Mouse (Mus musculus) myocyte (in vitro differentiated cells): ENCODE data around the gene Vhl. TPM values are rescaled to one million over a fixed set of nuclear protein-coding genes. Genes with fewer than 3 reads are reported as not detected.
A peak's percentile ranks its signal among the peaks of the same experiment; 100 is the strongest.

ENCODE experiments used
- H3K27me3 ChIP-seq: one replicate; pipeline ENCODE4 v1.6.1; 2011; ENCODE audit not compliant: control insufficient read depth, insufficient read depth, insufficient read length
- H3K36me3 ChIP-seq: one replicate; pipeline ENCODE4 v1.6.1; 2011; ENCODE audit not compliant: control insufficient read depth, insufficient read depth
- H3K4me2 ChIP-seq: one replicate; pipeline ENCODE4 v1.6.1; 2011; ENCODE audit warnings: low read depth, control low read depth
- H3K4me3 ChIP-seq: one replicate; pipeline ENCODE4 v1.5.1; 2011; ENCODE audit warnings: mild to moderate bottlenecking, control low read depth, moderate library complexity
- H3K79me2 ChIP-seq: one replicate; pipeline ENCODE4 v1.6.1; 2011; ENCODE audit not compliant: control insufficient read depth, insufficient read depth
- H3ac ChIP-seq: one replicate; pipeline ENCODE4 v1.6.1; 2011; ENCODE audit not compliant: control insufficient read depth, insufficient read length
- CEBPB ChIP-seq: IDR thresholded peaks from 2 replicates; pipeline ENCODE4 v1.6.1; 2011; ENCODE audit warnings: mild to moderate bottlenecking, moderate library complexity; ENCODE audit not compliant: poor library complexity, insufficient read depth, severe bottlenecking
- E2F4 ChIP-seq: IDR thresholded peaks from one replicate; pipeline ENCODE4 v1.6.1; 2011; ENCODE audit warnings: mild to moderate bottlenecking, control low read depth, moderate library complexity; ENCODE audit not compliant: insufficient read depth
- MAX ChIP-seq: IDR thresholded peaks from one replicate; pipeline ENCODE4 v1.6.1; 2011; ENCODE audit warnings: low read depth, mild to moderate bottlenecking, control low read depth
- MYOD1 ChIP-seq, 3 experiments: IDR thresholded peaks; one replicate each; pipeline ENCODE4 v1.6.1; 2011; ENCODE audit warnings: control low read depth in 2 of 3, low read depth in 2 of 3, mild to moderate bottlenecking in 2 of 3, moderate library complexity in 1 of 3; ENCODE audit not compliant: insufficient read length in 2 of 3, control insufficient read depth in 1 of 3
- MYOG ChIP-seq, 3 experiments: IDR thresholded peaks; one replicate each; pipeline ENCODE4 v1.6.1; 2011; ENCODE audit warnings: control low read depth in 2 of 3, low read depth in 2 of 3, mild to moderate bottlenecking in 2 of 3; ENCODE audit not compliant: insufficient read length in 2 of 3, control insufficient read depth in 1 of 3, insufficient read depth in 1 of 3
- POLR2A ChIP-seq: IDR thresholded peaks from one replicate; pipeline ENCODE4 v1.6.1; 2011; ENCODE audit warnings: low read depth, mild to moderate bottlenecking, control low read depth, moderate library complexity; ENCODE audit not compliant: insufficient read length
- POLR2AphosphoS2 ChIP-seq: IDR thresholded peaks from one replicate; pipeline ENCODE4 v1.6.1; 2011; ENCODE audit warnings: low read depth, control low read depth; ENCODE audit not compliant: insufficient read length
- REST ChIP-seq: IDR thresholded peaks from one replicate; pipeline ENCODE4 v1.6.1; 2011; ENCODE audit warnings: mild to moderate bottlenecking, control low read depth, moderate library complexity; ENCODE audit not compliant: insufficient read depth, insufficient read length
- SRF ChIP-seq: IDR thresholded peaks from one replicate; pipeline ENCODE4 v1.6.1; 2011; ENCODE audit warnings: low read depth; ENCODE audit not compliant: control insufficient read depth, insufficient read length
- TCF12 ChIP-seq: IDR thresholded peaks from one replicate; pipeline ENCODE4 v1.6.1; 2011; ENCODE audit warnings: mild to moderate bottlenecking, control low read depth; ENCODE audit not compliant: poor library complexity, insufficient read depth, severe bottlenecking
- TCF3 ChIP-seq: IDR thresholded peaks from one replicate; pipeline ENCODE4 v1.6.1; 2011; ENCODE audit warnings: low read depth, control low read depth; ENCODE audit not compliant: insufficient read length
- USF1 ChIP-seq: IDR thresholded peaks from one replicate; pipeline ENCODE4 v1.6.1; 2011; ENCODE audit warnings: low read depth, mild to moderate bottlenecking, control low read depth, moderate library complexity
- polyA plus RNA-seq: library from polyadenylated mRNA; unstranded; fragments of >200 nt; fragmentation: generic; extraction: Trizol; gene quantifications from one replicate; pipeline ENCODE4 v1.2.1, GENCODE M21; 2012; ENCODE audit warnings: missing spikeins

Gene Vhl
- polyA plus RNA-seq, 1 experiment, result 20.6 TPM

GRCm38 (mm10) chr6:113679993-113680566 is 56.3 kb downstream of the Vhl start:
- Histone ChIP-seq H3ac (no peak overlapping the region), H3K36me3 (no peaks in the 10 kb centered on the region), H3K27me3 (no peaks in the 10 kb centered on the region), H3K4me2 (no peak overlapping the region), H3K79me2 (no peaks in the 10 kb centered on the region), H3K4me3 (no peak overlapping the region)
- TF ChIP-seq REST (no peak), SRF (no peak), MYOG (IDR thresholded peaks at IDR 0.05; ENCODE audit: control insufficient read depth in 1 of 3, insufficient read depth in 1 of 3, insufficient read length in 2 of 3, low read depth in 2 of 3) (peak in 1 of 3 experiments; percentile 11), TCF3 (no peak), MYOD1 (IDR thresholded peaks at IDR 0.05; ENCODE audit: control insufficient read depth in 1 of 3, insufficient read length in 2 of 3, low read depth in 2 of 3) (no peak), TCF12 (no peak), USF1 (no peak), E2F4 (no peak), POLR2AphosphoS2 (no peak), CEBPB (peak; percentile 88), POLR2A (no peak), MAX (no peak)

Other genes starting within 250 kb of the Vhl start
- gene Tada3, start 246.1 kb upstream of the Vhl start, polyA plus RNA-seq, result 32.1 TPM
- 207 TPM for gene Arpc4, start 245.8 kb upstream of the Vhl start, polyA plus RNA-seq
- gene Ttll3, start 234.7 kb upstream of the Vhl start, polyA plus RNA-seq, result 1.9 TPM
- gene Rpusd3, start 204.6 kb upstream of the Vhl start, polyA plus RNA-seq, result 11.7 TPM
- gene Cidec, start 188.2 kb upstream of the Vhl start, polyA plus RNA-seq, result not detected
- 92.7 TPM for gene Jagn1, start 181.4 kb upstream of the Vhl start, polyA plus RNA-seq
- gene Il17re, start 165.5 kb upstream of the Vhl start, polyA plus RNA-seq, result not detected
- 73.0 TPM for gene Il17rc, start 152.5 kb upstream of the Vhl start, polyA plus RNA-seq
- 78.2 TPM for gene Creld1, start 140.7 kb upstream of the Vhl start, polyA plus RNA-seq
- gene Prrt3, start 122.0 kb upstream of the Vhl start, polyA plus RNA-seq, result 0.22 TPM
- 86.5 TPM for gene Emc3, start 92.3 kb upstream of the Vhl start, polyA plus RNA-seq
- gene Fancd2, start 92.3 kb upstream of the Vhl start, polyA plus RNA-seq, result 2.3 TPM
- gene Fancd2os, start 23.2 kb upstream of the Vhl start, polyA plus RNA-seq, result 0.04 TPM
- gene Brk1, start 19.2 kb upstream of the Vhl start, polyA plus RNA-seq, result 199 TPM
- 17.0 TPM for gene Irak2, start 14.5 kb downstream of the Vhl start, polyA plus RNA-seq
- gene Tatdn2, start 73.1 kb downstream of the Vhl start, polyA plus RNA-seq, result 21.0 TPM
- 0.35 TPM for gene Ghrl, start 95.9 kb downstream of the Vhl start, polyA plus RNA-seq
- gene Sec13, start 116.8 kb downstream of the Vhl start, polyA plus RNA-seq, result 229 TPM